Mouse (Mus musculus): ENCODE measurements around the gene Dpy19l3. TPM values are rescaled to one million over a fixed set of nuclear protein-coding genes. Genes with fewer than 3 reads are reported as not detected.

Dpy19l3 gene
- polyA plus RNA-seq, 1 experiment from 2014 or later = 40.8 TPM

DNA sequence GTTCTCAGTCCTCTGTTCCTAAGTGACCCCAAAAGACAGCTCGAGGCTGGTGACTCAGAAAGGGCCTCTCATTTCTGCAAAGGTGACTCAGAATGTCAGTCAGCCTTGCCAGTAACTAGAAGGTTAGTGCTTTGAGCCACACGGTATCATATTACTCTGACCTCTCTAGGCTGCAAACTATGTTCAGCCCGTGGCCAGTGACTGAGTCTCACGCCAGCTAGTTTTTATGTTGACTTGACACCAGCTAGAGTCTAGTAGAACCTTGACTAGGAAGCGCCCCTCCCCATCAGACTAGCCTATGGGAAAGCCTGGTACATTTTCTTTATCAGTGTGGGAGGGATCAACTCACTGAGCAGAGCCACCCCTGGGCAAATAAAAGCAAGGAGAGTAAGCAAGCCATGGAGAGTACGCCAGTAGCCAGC, 9.0 kb downstream of the Dpy19l3 start:
- H3K27ac ChIP-seq = no peak overlapping the region
- no peak for ATAC-seq (ENCODE audit: low FRiP score)
- H3K9me3 ChIP-seq (replicated peaks) = no peaks in the 10 kb centered on the region
- 87% methylated on average over 6 of the region's 6 CpGs for WGBS
- no peaks in the 10 kb centered on the region for H3K4me1 ChIP-seq
- no peaks in the 10 kb centered on the region for H3K27me3 ChIP-seq
- no peak overlapping the region for H3K4me3 ChIP-seq
- H3K9ac ChIP-seq = no peak overlapping the region
- H3K4me2 ChIP-seq (replicated peaks) = no peak overlapping the region
- peaks cover 63% of the 10 kb centered on the region for H3K36me3 ChIP-seq

DNA sequence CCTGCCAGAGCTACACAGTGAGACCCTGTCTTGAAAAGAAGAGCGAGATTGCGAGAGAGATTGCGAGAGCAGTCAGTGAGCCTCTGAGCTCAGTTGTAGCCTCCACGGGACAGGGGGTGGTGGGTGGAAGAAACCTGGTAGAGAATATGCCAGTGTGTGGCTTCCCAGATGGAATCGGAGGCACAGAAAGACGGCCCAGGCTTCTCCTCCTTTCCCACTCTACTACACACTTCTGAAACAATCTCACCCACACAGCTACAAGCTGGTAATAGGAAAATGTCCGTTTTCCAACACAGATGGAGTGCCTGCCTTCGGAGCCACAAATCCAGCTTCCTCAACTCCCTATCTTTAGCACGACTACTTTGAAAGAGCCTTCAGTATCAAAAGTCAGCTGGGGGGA, 9.5 kb downstream of the Dpy19l3 start:
- Histone ChIP-seq H3K9me3 (replicated peaks) (no peaks in the 10 kb centered on the region), H3K4me2 (replicated peaks) (no peak overlapping the region), H3K27ac (no peak overlapping the region), H3K4me3 (no peak overlapping the region), H3K9ac (no peak overlapping the region), H3K36me3 (peaks cover 64% of the 10 kb centered on the region), H3K27me3 (no peaks in the 10 kb centered on the region), H3K4me1 (no peaks in the 10 kb centered on the region)
- ATAC-seq (ENCODE audit: low FRiP score) = no peak
- WGBS = 94% methylated on average over 9 of the region's 9 CpGs

DNA sequence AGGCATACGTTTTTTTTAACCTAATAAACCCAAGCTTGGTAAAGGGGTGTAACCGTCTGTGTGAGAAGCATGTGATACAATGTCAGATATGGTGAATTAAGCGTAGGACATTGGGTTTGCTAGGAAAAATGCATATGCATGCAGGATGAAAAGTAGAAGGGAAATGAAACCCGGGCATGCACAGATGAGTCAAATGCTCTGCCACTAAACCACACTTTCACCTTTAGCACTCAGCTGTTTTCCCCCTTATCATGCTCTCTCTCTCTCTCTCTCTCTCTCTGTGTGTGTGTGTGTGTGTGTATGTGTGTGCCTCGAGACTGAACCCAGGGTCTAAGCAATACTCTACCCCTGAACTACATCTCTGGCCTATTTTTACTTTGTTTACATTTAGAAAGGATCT, 11.9 kb downstream of the Dpy19l3 start:
- Histone ChIP-seq H3K27ac (no peak overlapping the region), H3K9me3 (replicated peaks) (peaks cover 4% of the 10 kb centered on the region; the same call in 1 of the 2 replicates), H3K9ac (no peak overlapping the region), H3K4me3 (no peak overlapping the region), H3K27me3 (no peaks in the 10 kb centered on the region), H3K36me3 (peaks cover 58% of the 10 kb centered on the region), H3K4me2 (replicated peaks) (no peak overlapping the region), H3K4me1 (no peaks in the 10 kb centered on the region)
- ATAC-seq (ENCODE audit: low FRiP score) = no peak
- 87% methylated on average over 5 of the region's 5 CpGs for WGBS

DNA sequence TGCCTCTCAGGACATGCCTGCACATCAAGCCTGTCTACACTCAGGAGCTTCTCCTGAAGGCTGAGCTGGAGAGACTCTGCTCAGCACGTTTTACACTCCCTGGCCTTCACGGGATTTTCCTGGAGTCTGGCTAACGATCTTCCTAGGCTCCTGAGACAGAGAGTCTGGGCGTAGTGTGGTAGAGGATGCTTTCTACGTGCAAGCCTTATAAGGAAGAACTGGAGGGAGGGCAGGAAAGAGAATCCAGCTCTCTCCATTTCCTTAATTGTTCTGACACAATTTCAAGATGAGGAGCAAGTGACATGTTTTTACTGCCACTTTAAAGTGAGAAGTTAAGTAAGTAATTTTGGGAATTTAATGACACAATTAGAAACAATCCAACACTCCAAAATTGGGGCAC, 12.4 kb downstream of the Dpy19l3 start:
- H3K4me2 ChIP-seq (replicated peaks) = no peak overlapping the region
- H3K9ac ChIP-seq = no peak overlapping the region
- H3K9me3 ChIP-seq (replicated peaks) = peaks cover 4% of the 10 kb centered on the region; the same call in 1 of the 2 replicates
- H3K4me1 ChIP-seq = no peaks in the 10 kb centered on the region
- H3K27ac ChIP-seq = no peak overlapping the region
- no peak for ATAC-seq (ENCODE audit: low FRiP score)
- H3K27me3 ChIP-seq = no peaks in the 10 kb centered on the region
- H3K4me3 ChIP-seq = no peak overlapping the region
- peaks cover 55% of the 10 kb centered on the region for H3K36me3 ChIP-seq
- WGBS = 82% methylated on average over 5 of the region's 5 CpGs

GRCm38 (mm10) chr7:35740489-35741230, 13.6 kb downstream of the Dpy19l3 start:
- H3K27ac ChIP-seq = no peak overlapping the region
- H3K4me1 ChIP-seq = no peaks in the 10 kb centered on the region
- peaks cover 51% of the 10 kb centered on the region for H3K36me3 ChIP-seq
- no peak overlapping the region for H3K9ac ChIP-seq
- H3K4me2 ChIP-seq (replicated peaks) = no peak overlapping the region
- peaks cover 4% of the 10 kb centered on the region; the same call in 1 of the 2 replicates for H3K9me3 ChIP-seq (replicated peaks)
- 0 out of 2 replicates have a peak, but pooled peaks have one; percentile 16 for ATAC-seq (ENCODE audit: low FRiP score)
- H3K27me3 ChIP-seq = no peaks in the 10 kb centered on the region
- H3K4me3 ChIP-seq = no peak overlapping the region
- 74% methylated on average over 5 of the region's 5 CpGs for WGBS

GRCm38 (mm10) chr7:35738871-35739270, 15.4 kb downstream of the Dpy19l3 start:
- Histone ChIP-seq H3K36me3 (peaks cover 44% of the 10 kb centered on the region), H3K27ac (no peak overlapping the region), H3K4me2 (replicated peaks) (no peak overlapping the region), H3K4me1 (no peaks in the 10 kb centered on the region), H3K4me3 (no peak overlapping the region), H3K9ac (no peak overlapping the region), H3K27me3 (no peaks in the 10 kb centered on the region), H3K9me3 (replicated peaks) (peaks cover 4% of the 10 kb centered on the region; the same call in 1 of the 2 replicates)
- no peak for ATAC-seq (ENCODE audit: low FRiP score)

- Histone ChIP-seq H3K4me1 (no peaks in the 10 kb centered on the region), H3K9ac (no peak overlapping the region), H3K36me3 (peaks cover 41% of the 10 kb centered on the region), H3K4me3 (no peak overlapping the region), H3K9me3 (replicated peaks) (peaks cover 11% of the 10 kb centered on the region), H3K27me3 (no peaks in the 10 kb centered on the region), H3K27ac (peak overlapping the region; percentile 41), H3K4me2 (replicated peaks) (no peak overlapping the region)
- 72% methylated on average over 14 of the region's 14 CpGs for WGBS
- no peak for ATAC-seq (ENCODE audit: low FRiP score)
Observed at GRCm38 (mm10) chr7:35733313-35734050, 20.8 kb downstream of the Dpy19l3 start.

GRCm38 (mm10) chr7:35732585-35733059, 21.6 kb downstream of the Dpy19l3 start:
- Histone ChIP-seq H3K4me1 (no peaks in the 10 kb centered on the region), H3K36me3 (peaks cover 42% of the 10 kb centered on the region), H3K9ac (no peak overlapping the region), H3K9me3 (replicated peaks) (peaks cover 13% of the 10 kb centered on the region), H3K4me2 (replicated peaks) (no peak overlapping the region), H3K27ac (peak overlapping the region; percentile 25; the same call in 1 of the 2 replicates), H3K4me3 (no peak overlapping the region), H3K27me3 (no peaks in the 10 kb centered on the region)
- ATAC-seq (ENCODE audit: low FRiP score) = peak; percentile 76
- 64% methylated on average over 10 of the region's 10 CpGs for WGBS

DNA sequence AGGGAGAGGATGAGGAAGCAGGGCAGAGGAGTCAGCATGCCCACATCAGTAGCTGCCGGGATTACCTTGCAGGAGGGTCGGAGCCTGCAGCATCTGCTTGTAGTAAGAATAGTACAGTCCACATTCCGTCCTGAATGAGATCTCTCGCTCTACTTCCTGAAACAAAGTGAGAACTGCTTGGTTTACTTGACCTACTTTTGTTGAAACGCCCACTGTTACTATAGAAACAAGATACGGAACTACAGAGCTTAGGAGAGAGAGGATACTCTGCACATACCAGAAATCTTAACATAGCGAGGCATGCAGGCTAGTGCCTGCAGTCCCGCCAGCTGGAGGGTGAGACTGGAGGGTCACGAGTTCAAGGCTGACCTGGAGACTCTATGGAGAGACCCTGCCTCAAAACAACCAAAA, 24.6 kb downstream of the Dpy19l3 start:
- Histone ChIP-seq H3K4me3 (no peak overlapping the region), H3K4me1 (no peaks in the 10 kb centered on the region), H3K36me3 (peaks cover 37% of the 10 kb centered on the region), H3K4me2 (replicated peaks) (no peak overlapping the region), H3K27me3 (no peaks in the 10 kb centered on the region), H3K9ac (no peak overlapping the region), H3K9me3 (replicated peaks) (peaks cover 11% of the 10 kb centered on the region; the same call in 1 of the 2 replicates), H3K27ac (no peak overlapping the region)
- no peak for ATAC-seq (ENCODE audit: low FRiP score)
- 91% methylated on average over 9 of the region's 9 CpGs for WGBS

GRCm38 (mm10) chr7:35728376-35728775, 25.9 kb downstream of the Dpy19l3 start:
- 96% methylated on average over 12 of the region's 12 CpGs for WGBS
- Histone ChIP-seq H3K4me1 (no peaks in the 10 kb centered on the region), H3K36me3 (peaks cover 44% of the 10 kb centered on the region), H3K4me2 (replicated peaks) (no peak overlapping the region), H3K27me3 (no peaks in the 10 kb centered on the region), H3K9ac (no peak overlapping the region), H3K4me3 (no peak overlapping the region), H3K27ac (no peak overlapping the region), H3K9me3 (replicated peaks) (peaks cover 11% of the 10 kb centered on the region; the same call in 1 of the 2 replicates)
- no peak for ATAC-seq (ENCODE audit: low FRiP score)

DNA sequence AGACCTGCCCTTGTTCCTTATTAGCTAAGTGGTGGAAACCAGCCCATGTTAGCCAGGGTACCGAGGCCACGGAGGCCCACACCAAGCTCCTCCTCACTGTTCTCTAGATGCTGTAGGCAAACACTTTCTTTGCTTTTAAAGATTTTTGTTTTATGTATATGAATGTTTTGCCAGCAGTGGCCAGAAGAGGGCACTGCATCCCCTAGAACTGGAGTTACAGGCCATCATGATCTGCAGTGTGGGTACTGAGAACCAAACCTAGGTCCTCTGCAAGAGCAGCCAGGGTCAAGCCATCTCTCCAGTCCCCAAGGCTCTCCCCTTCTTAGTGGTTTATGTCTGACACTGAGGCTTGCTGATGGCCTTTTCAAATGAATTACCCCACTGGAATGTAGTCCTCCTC, 31.2 kb downstream of the Dpy19l3 start:
- H3K4me2 ChIP-seq (replicated peaks) = no peak overlapping the region
- H3K27ac ChIP-seq = no peak overlapping the region
- no peaks in the 10 kb centered on the region for H3K4me1 ChIP-seq
- WGBS = 91% methylated on average over 2 of the region's 2 CpGs
- H3K27me3 ChIP-seq = no peaks in the 10 kb centered on the region
- no peak overlapping the region for H3K9ac ChIP-seq
- no peaks in the 10 kb centered on the region for H3K9me3 ChIP-seq (replicated peaks)
- no peak overlapping the region for H3K4me3 ChIP-seq
- H3K36me3 ChIP-seq = peaks cover 64% of the 10 kb centered on the region
- ATAC-seq (ENCODE audit: low FRiP score) = no peak

- Histone ChIP-seq H3K27me3 (no peaks in the 10 kb centered on the region), H3K4me3 (no peak overlapping the region), H3K4me1 (no peaks in the 10 kb centered on the region), H3K36me3 (peaks cover 72% of the 10 kb centered on the region), H3K4me2 (replicated peaks) (no peak overlapping the region), H3K9me3 (replicated peaks) (no peaks in the 10 kb centered on the region), H3K9ac (no peak overlapping the region), H3K27ac (no peak overlapping the region)
- WGBS = 88% methylated on average over 8 of the region's 8 CpGs
- ATAC-seq (ENCODE audit: low FRiP score) = no peak
Observed at GRCm38 (mm10) chr7:35718421-35719178, 35.7 kb downstream of the Dpy19l3 start.
